Mouse (Mus musculus) heart, adult 18-20 months (tissue): Measurements from ENCODE around the gene Gm7735. TPM values are rescaled to one million over a fixed set of nuclear protein-coding genes. Genes with fewer than 3 reads are reported as not detected.
"Not testable (repeated sequence)": the region's sequence is repeated elsewhere in the genome, so short reads cannot be mapped to it uniquely, and the experiment has no call there.

Experiments used
- DNase-seq, 2 experiments: peaks; one replicate each; pipeline ENCODE4 v3.0.0; 2021 to 2022; ENCODE audit warnings: mixed read lengths in 1 of 2
- long read RNA-seq, 2 experiments: library from polyadenylated mRNA; stranded (forward); transcript quantifications; one replicate each; pipeline ENCODE4 v2.0.0; 2021
- total RNA-seq, 2 experiments: library from RNA; stranded (reverse); gene quantifications; 2 replicates each; pipeline ENCODE4 v1.2.3; 2021

Gm7735 gene
- not detected for total RNA-seq
- long read RNA-seq, experiment 1 = 0 reads
- long read RNA-seq, experiment 2 = 0 reads

- not testable (repeated sequence) for DNase-seq
These were observed at the start of gene Gm7735 for GRCm38 (mm10) chr16:89169190-89169589. Gene Gm7735 (plus strand): TSS chr16:89169490.

DNA sequence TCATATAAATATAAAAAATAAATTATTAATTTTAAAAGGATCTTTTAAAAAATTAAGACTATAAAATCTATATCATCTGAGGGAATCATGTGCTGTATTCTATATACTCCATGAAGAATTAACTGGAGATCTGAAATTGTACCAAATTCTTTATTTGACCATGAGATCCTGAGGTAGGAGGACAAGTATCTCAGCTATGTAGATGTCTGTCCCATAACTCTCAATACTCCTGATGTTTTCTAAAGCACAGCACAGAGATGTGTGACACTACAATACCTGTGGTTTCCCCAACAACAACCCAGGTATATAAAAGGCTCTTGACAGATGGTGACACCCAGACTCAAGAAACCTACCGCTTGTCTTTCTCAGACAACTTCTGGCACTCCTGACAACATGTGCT lies 28.7 kb upstream of the Gm7735 start, which contains the start of gene Gm6358:
TSS of gene Gm6358 (plus strand) at position 301 of the 400 bp plus-strand sequence.
- no peak for DNase-seq

DNA sequence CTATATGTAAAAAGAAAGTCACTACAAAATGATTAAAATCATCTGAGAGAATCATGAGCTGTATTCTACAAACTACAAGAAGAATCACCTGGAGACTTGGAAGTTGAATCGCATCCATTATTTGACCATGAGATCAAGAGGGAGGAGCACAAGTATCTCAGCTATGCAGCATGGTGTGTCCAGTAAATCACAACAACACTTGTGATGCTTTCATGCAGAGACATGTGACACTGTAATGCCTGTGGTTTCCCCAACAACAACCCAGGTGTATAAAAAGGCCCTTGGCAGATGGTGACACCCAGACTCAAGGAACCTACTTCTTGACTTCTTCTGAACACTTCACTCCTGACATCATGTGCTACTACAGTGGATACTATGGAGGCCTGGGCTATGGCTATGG lies 18.5 kb upstream of the Gm7735 start, which contains the start of gene Gm10061:
TSS of gene Gm10061 (plus strand) at position 301 of the 400 bp plus-strand sequence.
- no peak for DNase-seq

DNA sequence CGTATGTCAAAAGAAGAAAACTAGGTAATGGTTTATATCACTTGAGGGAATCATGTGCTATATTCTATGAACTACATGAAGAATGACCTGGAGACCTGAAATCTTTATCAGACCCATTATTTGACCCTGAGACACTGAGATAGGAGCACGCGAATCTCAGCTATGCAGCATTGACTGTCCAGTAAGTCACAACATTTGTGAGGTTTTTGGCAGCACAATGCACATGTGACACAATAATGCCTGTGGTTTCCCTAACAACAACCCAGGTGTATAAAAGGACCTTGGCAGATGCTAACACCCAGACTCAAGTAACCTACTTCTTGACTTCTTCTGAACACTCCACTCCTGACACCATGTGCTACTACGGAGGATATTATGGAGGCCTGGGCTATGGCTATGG lies 11.6 kb upstream of the Gm7735 start, which contains the start of gene Gm9789:
TSS of gene Gm9789 (plus strand) at position 301 of the 400 bp plus-strand sequence.
- no peak for DNase-seq

- DNase-seq = no peak
These were observed 5.1 kb downstream of the Gm7735 start, which contains the start of gene 1110057P08Rik for GRCm38 (mm10) chr16:89174435-89174834. Gene 1110057P08Rik (plus strand): TSS chr16:89174735.

DNA sequence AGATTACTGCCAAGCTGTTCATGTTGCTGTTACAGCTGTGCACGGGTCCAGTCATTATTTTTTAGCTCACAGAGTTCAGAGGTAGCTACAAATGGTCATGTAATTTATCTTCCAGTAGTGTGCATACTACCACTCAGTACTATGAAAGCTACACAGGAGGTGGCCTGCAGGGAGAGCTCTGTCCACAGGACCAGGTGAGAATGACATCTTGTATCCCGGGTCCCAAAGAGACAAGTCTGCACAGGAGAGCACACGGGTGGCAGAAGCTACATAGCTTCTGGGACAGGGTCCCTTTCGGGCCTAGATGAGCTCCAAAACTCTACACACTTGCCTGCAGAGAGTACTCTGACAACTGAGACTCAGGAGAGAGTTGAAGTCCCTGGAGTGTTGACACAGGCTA lies 19.3 kb downstream of the Gm7735 start:
- DNase-seq = no peak

DNA sequence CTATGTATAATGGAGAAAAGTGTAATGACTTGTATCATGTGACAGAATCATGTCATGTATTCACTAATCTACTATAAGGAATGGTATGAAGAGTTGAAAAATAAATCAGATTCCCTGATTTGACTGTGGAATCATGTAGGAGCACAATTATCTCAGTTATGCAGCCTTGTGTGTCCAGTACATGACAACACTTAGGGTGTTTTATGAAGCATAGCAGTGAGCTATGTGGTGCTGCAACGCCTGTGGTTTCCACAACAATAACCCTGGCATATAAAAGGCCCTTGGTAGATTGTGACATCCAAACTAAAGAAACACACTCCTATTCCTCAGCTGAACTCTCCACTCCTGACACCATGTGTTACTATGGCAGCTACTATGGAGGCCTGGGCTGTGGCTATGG lies 36.3 kb downstream of the Gm7735 start, which contains the start of gene Krtap20-2:
TSS of gene Krtap20-2 (plus strand) at position 301 of the 400 bp plus-strand sequence.
- no peak for DNase-seq

Other genes starting within 250 kb of the Gm7735 start
- gene Krtap19-9b, start 237.2 kb upstream of the Gm7735 start, total RNA-seq = not detected
- not detected for gene Krtap16-3, start 206.6 kb upstream of the Gm7735 start, total RNA-seq
- not detected for gene Krtap22-2, start 158.7 kb upstream of the Gm7735 start, total RNA-seq
- not detected for gene Gm10229, start 154.2 kb upstream of the Gm7735 start, total RNA-seq
- gene Krtap6-1, start 137.8 kb upstream of the Gm7735 start, total RNA-seq = not detected
- gene Gm10228, start 128.0 kb upstream of the Gm7735 start, total RNA-seq = not detected
- gene Krtap6-5, start 121.6 kb upstream of the Gm7735 start, total RNA-seq = not detected
- gene 1110025L11Rik, start 105.5 kb upstream of the Gm7735 start, total RNA-seq = not detected
- gene Krtap6-3, start 85.5 kb upstream of the Gm7735 start, total RNA-seq = not detected
- not detected for gene Gm6358, start 28.6 kb upstream of the Gm7735 start, total RNA-seq
- not detected for gene Gm10061, start 18.4 kb upstream of the Gm7735 start, total RNA-seq
- not detected for gene Gm9789, start 11.5 kb upstream of the Gm7735 start, total RNA-seq
- gene 1110057P08Rik, start 5.2 kb downstream of the Gm7735 start, total RNA-seq = not detected
- not detected for gene Krtap20-2, start 36.4 kb downstream of the Gm7735 start, total RNA-seq
- gene Krtap21-1, start 234.4 kb downstream of the Gm7735 start, total RNA-seq = not detected